Mouse (Mus musculus): ENCODE measurements around the gene Gabrg3.

Gabrg3 gene

DNA sequence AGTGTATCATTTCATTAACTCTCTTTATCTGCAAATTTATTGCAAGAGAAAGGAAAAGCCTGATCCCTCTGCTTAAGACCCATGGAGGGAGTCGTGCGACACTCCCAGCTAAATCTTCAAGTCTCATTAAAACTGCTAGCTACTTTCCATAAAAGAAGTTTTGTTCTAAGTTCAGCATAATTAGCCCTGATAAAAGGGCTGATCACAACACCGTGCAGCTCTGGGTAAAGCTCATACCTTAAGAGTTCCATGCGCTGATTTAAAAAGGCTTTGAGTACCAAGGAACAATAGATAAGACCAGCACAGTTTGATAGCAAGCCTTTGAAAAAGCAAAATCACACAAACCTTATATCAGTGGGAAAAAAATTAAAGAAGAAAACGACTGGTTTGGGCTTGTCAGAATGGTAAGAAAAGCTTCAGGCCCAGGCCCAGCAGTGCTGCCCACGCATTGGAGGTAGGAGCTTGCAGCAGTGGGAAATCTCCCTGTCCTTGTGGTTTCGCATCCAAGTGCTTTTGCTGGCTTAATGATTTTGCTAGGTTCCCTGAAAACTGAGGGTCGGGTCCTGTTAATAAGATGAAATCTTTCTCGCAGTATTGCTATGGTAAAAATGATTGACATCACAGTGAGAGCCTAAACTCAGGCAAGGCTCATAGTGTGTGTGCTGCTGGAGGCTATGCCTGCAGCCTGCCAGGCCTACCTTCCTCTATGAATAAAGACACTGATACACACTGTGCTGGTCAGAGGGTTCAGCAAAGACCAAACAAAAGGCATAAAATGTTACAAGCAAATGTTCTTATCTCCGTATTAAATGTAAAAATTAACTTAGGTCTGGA lies 621.2 kb downstream of the Gabrg3 start:
- DNase-seq (ENCODE audit: extremely low read depth, insufficient read length, low spot score): no peak

DNA sequence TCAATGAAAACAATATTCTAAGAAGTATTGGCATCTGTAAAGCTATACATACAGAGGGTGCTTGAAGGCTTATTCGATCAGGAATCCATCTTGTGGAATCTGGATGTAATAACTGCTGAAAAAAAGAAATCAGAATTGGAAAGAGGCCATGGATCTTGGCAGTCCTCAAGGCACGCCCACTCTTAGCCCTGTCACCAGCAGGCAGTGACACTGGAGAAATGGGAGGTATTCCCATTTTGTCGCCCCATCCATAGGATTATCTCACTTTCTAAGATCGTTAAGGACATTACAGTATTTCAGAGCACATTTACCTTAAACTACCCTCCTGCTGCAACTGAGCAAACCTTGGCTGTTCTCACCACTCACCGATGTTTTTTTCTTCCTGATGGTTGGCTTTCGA lies 657.8 kb downstream of the Gabrg3 start:
- DNase-seq (ENCODE audit: extremely low read depth, insufficient read length, low spot score): no peak
